Mouse (Mus musculus) limb, embryonic 10.5 days (tissue): Measurements from ENCODE around the gene Gdf5. TPM values are rescaled to one million over a fixed set of nuclear protein-coding genes. Genes with fewer than 3 reads are reported as not detected.

ENCODE experiments used
- polyA plus RNA-seq: library from polyadenylated mRNA; unstranded; fragments of >200 nt; fragmentation: Nextera tagmentation; extraction: Ambion mirVana; gene quantifications from 2 replicates; pipeline ENCODE4 v1.2.1, GENCODE M21; 2016

Gene Gdf5
- polyA plus RNA-seq, 1 experiment from 2014 or later, result 8.1 TPM

Other genes with a start within 250 kb of the Gdf5 start
- 22.1 and 26.6 TPM in 2 replicates for gene Edem2, start 215.9 kb downstream of the Gdf5 start, polyA plus RNA-seq
- not detected in 2 replicates for gene Gm17581, start 209.5 kb downstream of the Gdf5 start, polyA plus RNA-seq
- gene Procr, start 194.2 kb downstream of the Gdf5 start, polyA plus RNA-seq, result 0.87 and 1.9 TPM in 2 replicates
- 0.05 TPM in 1 of 2 replicates, not detected in the other for gene Mmp24, start 170.0 kb downstream of the Gdf5 start, polyA plus RNA-seq
- 8.0 and 8.2 TPM in 2 replicates for gene BC029722, start 125.9 kb downstream of the Gdf5 start, polyA plus RNA-seq
- 250 and 301 TPM in 2 replicates for gene Eif6, start 118.4 kb downstream of the Gdf5 start, polyA plus RNA-seq
- gene Fam83c, start 110.5 kb downstream of the Gdf5 start, polyA plus RNA-seq, result 0.31 and 0.39 TPM in 2 replicates
- 78.6 and 83.1 TPM in 2 replicates for gene Uqcc1, start 15.1 kb downstream of the Gdf5 start, polyA plus RNA-seq
- 0.13 and 0.18 TPM in 2 replicates for gene Gm15557, start 4.6 kb downstream of the Gdf5 start, polyA plus RNA-seq
- gene Cep250, start 11.1 kb upstream of the Gdf5 start, polyA plus RNA-seq, result 28.7 and 34.3 TPM in 2 replicates
- 1.2 and 1.5 TPM in 2 replicates for gene 6430550D23Rik, start 62.6 kb upstream of the Gdf5 start, polyA plus RNA-seq
- 191 TPM in 2 replicates for gene Ergic3, start 62.7 kb upstream of the Gdf5 start, polyA plus RNA-seq
- gene Fer1l4, start 107.6 kb upstream of the Gdf5 start, polyA plus RNA-seq, result not detected in 2 replicates
- gene Spag4, start 119.8 kb upstream of the Gdf5 start, polyA plus RNA-seq, result 5.6 and 5.9 TPM in 2 replicates
- 75.7 and 81.6 TPM in 2 replicates for gene Cpne1, start 166.6 kb upstream of the Gdf5 start, polyA plus RNA-seq
- 53.9 and 55.4 TPM in 2 replicates for gene Rbm12, start 166.6 kb upstream of the Gdf5 start, polyA plus RNA-seq
- gene Gm28036, start 181.7 kb upstream of the Gdf5 start, polyA plus RNA-seq, result 15.9 and 26.5 TPM in 2 replicates
- gene Romo1, start 198.7 kb upstream of the Gdf5 start, polyA plus RNA-seq, result 380 and 410 TPM in 2 replicates
- gene Nfs1, start 198.8 kb upstream of the Gdf5 start, polyA plus RNA-seq, result 38.2 and 43.2 TPM in 2 replicates
- 469 and 559 TPM in 2 replicates for gene Rbm39, start 234.9 kb upstream of the Gdf5 start, polyA plus RNA-seq